Mouse (Mus musculus): ENCODE measurements at regions not wholly inside any gene's neighbourhood (a gene's known extent, or its start where the extent isn't known, plus 50 kb on each side); places are given as distances from the start of the nearest gene placed in this dataset.
A peak's percentile ranks its signal among the peaks of the same experiment; 100 is the strongest.

GRCm38 (mm10) chr8:75353786-75354185 lies 52.6 kb downstream of the Gm10358 start:
- DNase-seq (ENCODE audit: low spot score) = no peak

- DNase-seq (ENCODE audit: low spot score) = no peak
Measured at GRCm38 (mm10) chr8:75350141-75350540, 56.2 kb downstream of the Gm10358 start.

GRCm38 (mm10) chr8:75348047-75348446 lies 58.3 kb downstream of the Gm10358 start:
- DNase-seq (ENCODE audit: low spot score) = no peak

- DNase-seq (ENCODE audit: low spot score) = no peak
Measured at GRCm38 (mm10) chr8:75320614-75321013, 85.8 kb downstream of the Gm10358 start.

GRCm38 (mm10) chr8:75318526-75318925 lies 87.9 kb downstream of the Gm10358 start:
- DNase-seq (ENCODE audit: low spot score) = no peak

GRCm38 (mm10) chr8:75315886-75316285 lies 90.5 kb downstream of the Gm10358 start:
- DNase-seq (ENCODE audit: low spot score) = peak; percentile 9

GRCm38 (mm10) chr8:75309463-75309862 lies 95.7 kb downstream of the Rasd2 start:
- no peak for DNase-seq (ENCODE audit: low spot score)

- DNase-seq (ENCODE audit: low spot score) = no peak
Measured at GRCm38 (mm10) chr8:75291921-75292320, 78.2 kb downstream of the Rasd2 start.

GRCm38 (mm10) chr8:75289933-75290332 lies 76.2 kb downstream of the Rasd2 start:
- no peak for DNase-seq (ENCODE audit: low spot score)
